Mouse (Mus musculus) hindbrain, embryonic 13.5 days (tissue): ENCODE measurements around the gene Csad. TPM values are rescaled to one million over a fixed set of nuclear protein-coding genes. Genes with fewer than 3 reads are reported as not detected.
A peak's percentile ranks its signal among the peaks of the same experiment; 100 is the strongest.

Experiments
- ATAC-seq: fragments of 200-750 bp; cut with Nextera tagmentation; 2 replicates; pipeline ENCODE4 v1.8.0; 2017; ENCODE audit warnings: moderate TSS enrichment; ENCODE audit not compliant: low FRiP score
- H3K27ac ChIP-seq: fragments of 300-500 bp; sonication (generic); 2 replicates; pipeline ENCODE4 v1.5.1; 2015; ENCODE audit warnings: inconsistent platforms, mild to moderate bottlenecking, moderate library complexity
- H3K27me3 ChIP-seq: fragments of 300-500 bp; sonication (generic); 2 replicates; pipeline ENCODE4 v1.6.1; 2015; ENCODE audit warnings: mild to moderate bottlenecking, inconsistent platforms
- H3K36me3 ChIP-seq: fragments of 300-500 bp; sonication (generic); 2 replicates; pipeline ENCODE4 v1.6.1; 2015; ENCODE audit warnings: mild to moderate bottlenecking, inconsistent platforms
- H3K4me1 ChIP-seq: fragments of 300-500 bp; sonication (generic); replicated peaks from 2 replicates; pipeline ENCODE4 v1.6.1; 2015; ENCODE audit warnings: inconsistent platforms
- H3K4me2 ChIP-seq: fragments of 300-500 bp; sonication (generic); 2 replicates; pipeline ENCODE4 v1.6.1; 2015; ENCODE audit warnings: inconsistent platforms, mild to moderate bottlenecking, moderate library complexity
- H3K4me3 ChIP-seq: fragments of 300-500 bp; sonication (generic); 2 replicates; pipeline ENCODE4 v1.5.1; 2015; ENCODE audit warnings: mild to moderate bottlenecking, inconsistent platforms
- H3K9ac ChIP-seq: fragments of 300-500 bp; sonication (generic); 2 replicates; pipeline ENCODE4 v1.6.1; 2015; ENCODE audit warnings: mild to moderate bottlenecking, inconsistent platforms
- H3K9me3 ChIP-seq: fragments of 300-500 bp; sonication (generic); 2 replicates; pipeline ENCODE4 v1.6.1; 2016; ENCODE audit warnings: inconsistent platforms
- WGBS: fragments of 180-500 bp; shearing (Covaris S2); methylation state at CpG from one replicate; pipeline ENCODE4 v1.1.7; 2015; 5-methylcytosine and 5-hydroxymethylcytosine counted together
- polyA plus RNA-seq: library from polyadenylated mRNA; unstranded; fragments of >200 nt; fragmentation: Nextera tagmentation; extraction: Ambion mirVana; gene quantifications from 2 replicates; pipeline ENCODE4 v1.2.1, GENCODE M21; 2015

Gene Csad
- polyA plus RNA-seq, 1 experiment from 2014 or later = 44.5 TPM

DNA sequence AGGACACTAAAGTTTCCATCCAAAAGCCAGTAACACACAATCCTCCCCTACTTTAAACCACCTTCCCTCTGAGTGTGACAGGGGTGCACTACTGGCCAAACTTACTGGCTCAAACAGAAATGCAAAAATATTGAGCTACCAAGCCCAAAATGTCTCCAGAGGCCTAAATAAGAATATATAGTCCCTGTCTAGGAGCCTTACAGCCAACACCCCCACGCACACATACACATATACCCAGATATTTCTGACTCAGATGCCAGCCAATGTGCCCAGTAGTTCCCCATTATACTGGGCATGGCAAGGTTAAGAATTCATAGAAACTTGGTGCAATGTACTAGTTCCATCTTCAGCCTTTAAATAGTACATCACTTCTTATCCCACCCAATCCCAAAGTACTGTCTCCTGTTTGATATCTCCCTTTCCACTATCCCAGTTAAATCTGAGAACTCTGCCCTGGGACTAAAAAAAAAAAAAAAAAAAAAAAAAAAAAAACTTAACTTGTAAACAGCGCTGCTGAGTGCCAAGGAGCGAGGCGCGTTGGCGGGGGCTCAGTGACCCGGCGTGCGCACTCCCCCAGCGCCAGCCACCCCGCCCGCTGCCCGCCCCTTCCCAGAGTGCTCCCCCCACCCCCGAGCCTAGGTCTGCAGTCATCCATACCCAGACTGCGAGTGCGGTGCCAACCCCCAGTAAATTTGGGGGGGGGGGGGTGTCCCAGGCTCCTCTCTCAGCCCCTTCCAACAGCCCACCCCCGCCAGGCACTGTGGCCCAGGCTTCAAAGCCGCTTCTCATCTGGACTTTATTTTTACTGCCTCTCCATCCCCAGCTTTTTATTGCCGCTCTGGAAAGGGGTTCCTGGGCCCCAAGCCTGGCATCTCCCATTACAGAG, 40.0 kb upstream of the Csad start:
- ATAC-seq = no peak

GRCm38 (mm10) chr15:102243229-102244190, 39.0 kb upstream of the Csad start:
- peak overlapping the region; percentile 36; the same call in 1 of the 2 replicates for H3K9ac ChIP-seq
- H3K27me3 ChIP-seq = peaks cover 84% of the 10 kb centered on the region
- H3K9me3 ChIP-seq = no peaks in the 10 kb centered on the region
- H3K27ac ChIP-seq = 0 out of 2 replicates have a peak overlapping the region, but pooled peaks have one; percentile 8
- 0 out of 2 replicates have a peak overlapping the region, but pooled peaks have one; percentile 7 for H3K4me3 ChIP-seq
- H3K4me2 ChIP-seq = peak overlapping the region; percentile 95
- 13% methylated on average over 22 of the region's 22 CpGs for WGBS
- ATAC-seq = no peak
- no peaks in the 10 kb centered on the region for H3K36me3 ChIP-seq
- peaks cover 49% of the 10 kb centered on the region for H3K4me1 ChIP-seq

More for the DNA sequence above, 40.0 kb upstream of the Csad start:
- Histone ChIP-seq H3K9me3 (no peaks in the 10 kb centered on the region), H3K27me3 (peaks cover 88% of the 10 kb centered on the region), H3K36me3 (no peaks in the 10 kb centered on the region), H3K27ac (0 out of 2 replicates have a peak overlapping the region, but pooled peaks have one; percentile 8), H3K4me2 (peak overlapping the region; percentile 95), H3K9ac (peak overlapping the region; percentile 75; the same call in 1 of the 2 replicates), H3K4me3 (peak overlapping the region; percentile 53), H3K4me1 (peaks cover 54% of the 10 kb centered on the region)
- 10% methylated on average over 19 of the region's 19 CpGs for WGBS

- no peak overlapping the region for H3K4me3 ChIP-seq
- 27% methylated on average over 12 of the region's 12 CpGs for WGBS
- no peak overlapping the region for H3K9ac ChIP-seq
- H3K27ac ChIP-seq = no peak overlapping the region
- H3K4me2 ChIP-seq = no peak overlapping the region
- no peak for ATAC-seq
- peaks cover 42% of the 10 kb centered on the region for H3K4me1 ChIP-seq
- H3K27me3 ChIP-seq = peaks cover 77% of the 10 kb centered on the region
- no peaks in the 10 kb centered on the region for H3K9me3 ChIP-seq
- H3K36me3 ChIP-seq = no peaks in the 10 kb centered on the region
Measured at GRCm38 (mm10) chr15:102242404-102243228, 38.1 kb upstream of the Csad start.

- Histone ChIP-seq H3K4me3 (no peak overlapping the region), H3K27ac (no peak overlapping the region), H3K4me2 (no peak overlapping the region), H3K4me1 (peaks cover 29% of the 10 kb centered on the region), H3K9ac (no peak overlapping the region), H3K36me3 (no peaks in the 10 kb centered on the region), H3K9me3 (no peaks in the 10 kb centered on the region), H3K27me3 (peaks cover 66% of the 10 kb centered on the region)
- WGBS = 86% methylated on average over 4 of the region's 4 CpGs
- no peak for ATAC-seq
Measured at GRCm38 (mm10) chr15:102240607-102241006, 36.1 kb upstream of the Csad start.

DNA sequence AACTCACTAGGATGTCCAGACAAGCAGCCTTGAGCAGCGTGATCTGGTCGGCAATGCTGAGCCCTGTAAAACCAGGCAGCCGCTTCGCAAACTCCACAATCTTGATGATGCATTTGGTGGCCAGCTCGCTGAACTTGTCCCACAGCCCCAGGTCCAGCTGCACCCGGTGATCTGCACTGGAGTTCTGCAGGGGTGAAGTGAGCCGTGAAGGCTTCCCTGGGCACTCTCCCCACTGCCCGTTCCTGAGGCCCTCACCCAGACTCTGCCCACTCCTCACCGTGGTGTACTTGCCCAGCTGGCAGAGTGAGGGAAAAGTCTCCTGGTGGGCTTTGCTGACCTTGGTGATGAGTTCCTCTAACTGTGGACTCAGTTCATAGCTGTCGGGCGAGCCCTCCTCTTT, 35.3 kb upstream of the Csad start:
- H3K4me1 ChIP-seq = peaks cover 27% of the 10 kb centered on the region
- no peak overlapping the region for H3K27ac ChIP-seq
- H3K27me3 ChIP-seq = peaks cover 58% of the 10 kb centered on the region
- no peak overlapping the region for H3K4me2 ChIP-seq
- H3K9me3 ChIP-seq = no peaks in the 10 kb centered on the region
- H3K36me3 ChIP-seq = no peaks in the 10 kb centered on the region
- no peak for ATAC-seq
- H3K4me3 ChIP-seq = no peak overlapping the region
- H3K9ac ChIP-seq = no peak overlapping the region
- 80% methylated on average over 11 of the region's 11 CpGs for WGBS

- peak; percentile 82 for ATAC-seq
- Histone ChIP-seq H3K36me3 (no peaks in the 10 kb centered on the region), H3K9me3 (no peaks in the 10 kb centered on the region), H3K27ac (no peak overlapping the region), H3K9ac (no peak overlapping the region), H3K4me3 (no peak overlapping the region), H3K4me1 (peaks cover 23% of the 10 kb centered on the region), H3K27me3 (peaks cover 52% of the 10 kb centered on the region), H3K4me2 (no peak overlapping the region)
- WGBS = 7% methylated on average over 9 of the region's 9 CpGs
Measured at GRCm38 (mm10) chr15:102239260-102239590, 34.7 kb upstream of the Csad start.

DNA sequence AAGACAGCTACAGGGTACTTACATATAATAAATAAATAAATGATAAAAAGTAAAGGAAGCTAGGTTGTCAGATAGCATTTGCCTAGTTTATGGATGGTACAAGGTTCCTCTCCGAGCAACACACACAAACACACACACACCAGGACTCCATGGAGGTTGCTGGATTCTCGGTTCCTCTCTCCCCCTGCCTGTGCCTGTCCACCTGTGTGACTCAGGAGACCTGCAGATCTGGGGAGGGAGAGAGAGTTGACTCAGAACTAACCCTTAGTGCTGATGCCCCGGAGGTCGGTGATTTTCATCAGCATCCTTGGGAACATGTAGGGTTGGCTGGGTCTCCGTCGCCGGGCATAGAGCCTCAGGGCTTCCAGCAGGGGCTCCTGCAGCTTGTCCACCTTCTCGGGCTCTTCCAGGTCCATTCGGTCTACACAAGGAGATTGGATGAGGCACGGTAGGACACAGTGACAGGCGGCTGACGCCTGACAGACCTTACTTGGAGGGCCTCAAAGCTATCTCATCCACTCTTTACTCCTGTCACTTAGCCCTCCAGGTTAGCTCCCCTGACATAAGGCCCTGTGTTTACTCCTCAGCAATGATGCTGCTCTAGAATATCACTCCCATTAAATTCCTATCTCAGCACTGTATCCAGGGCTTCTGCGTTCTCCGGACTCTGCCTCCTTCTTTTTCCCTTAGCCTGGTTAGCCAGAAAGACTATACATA, 34.2 kb upstream of the Csad start:
- Histone ChIP-seq H3K4me2 (no peak overlapping the region), H3K27ac (no peak overlapping the region), H3K9ac (no peak overlapping the region), H3K4me1 (peaks cover 20% of the 10 kb centered on the region), H3K9me3 (no peaks in the 10 kb centered on the region), H3K4me3 (no peak overlapping the region), H3K36me3 (no peaks in the 10 kb centered on the region), H3K27me3 (peaks cover 47% of the 10 kb centered on the region)
- 88% methylated on average over 14 of the region's 14 CpGs for WGBS
- ATAC-seq = no peak

DNA sequence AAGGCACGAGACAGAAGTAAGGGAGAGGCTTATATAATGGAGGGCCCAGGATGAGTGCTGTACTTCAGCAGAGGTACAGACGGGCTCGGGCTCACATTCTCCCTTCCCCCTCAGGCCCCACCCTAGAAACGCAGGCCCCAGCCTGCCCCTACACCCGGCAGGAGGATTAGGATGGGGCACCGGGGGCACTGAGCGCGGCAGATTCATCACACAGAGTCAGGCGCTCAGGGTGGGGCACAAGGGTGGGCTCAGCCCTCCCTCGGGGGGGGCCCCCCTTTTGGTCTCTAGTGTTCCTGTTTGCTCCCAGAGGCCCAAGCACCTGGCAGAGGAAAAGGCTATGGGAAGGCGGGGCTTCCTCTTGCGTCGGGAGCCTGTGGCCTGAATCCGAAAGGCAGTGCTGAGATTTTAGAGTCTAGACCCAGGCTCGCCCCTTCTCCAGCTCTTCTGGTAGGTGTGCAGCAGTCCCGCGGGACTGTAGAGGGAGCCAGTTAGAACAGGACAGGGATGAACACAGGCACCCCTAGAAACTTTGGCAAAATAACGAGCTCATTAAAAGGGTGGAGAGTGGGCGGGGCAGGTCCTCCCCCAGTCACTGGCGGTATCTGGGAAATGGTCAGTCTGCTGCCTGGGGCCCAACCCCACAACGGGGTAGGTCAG, 31.0 kb upstream of the Csad start:
- Histone ChIP-seq H3K36me3 (no peaks in the 10 kb centered on the region), H3K9me3 (no peaks in the 10 kb centered on the region), H3K4me3 (no peak overlapping the region), H3K9ac (peak overlapping the region; percentile 35; the same call in 1 of the 2 replicates), H3K4me1 (peaks cover 9% of the 10 kb centered on the region), H3K27me3 (peaks cover 15% of the 10 kb centered on the region), H3K27ac (no peak overlapping the region), H3K4me2 (no peak overlapping the region)
- 31% methylated on average over 21 of the region's 21 CpGs for WGBS
- no peak for ATAC-seq

- 0 out of 2 replicates have a peak, but pooled peaks cover 5% of the 10 kb centered on the region for H3K27me3 ChIP-seq
- no peak for ATAC-seq
- no peak overlapping the region for H3K4me3 ChIP-seq
- no peak overlapping the region for H3K4me2 ChIP-seq
- no peak overlapping the region for H3K9ac ChIP-seq
- H3K4me1 ChIP-seq = peaks cover 9% of the 10 kb centered on the region
- no peak overlapping the region for H3K27ac ChIP-seq
- no peaks in the 10 kb centered on the region for H3K9me3 ChIP-seq
- H3K36me3 ChIP-seq = no peaks in the 10 kb centered on the region
- 28% methylated on average over 2 of the region's 2 CpGs for WGBS
Measured at GRCm38 (mm10) chr15:102233896-102234295, 29.4 kb upstream of the Csad start.

GRCm38 (mm10) chr15:102232764-102233163, 28.2 kb upstream of the Csad start:
- 89% methylated on average over 7 of the region's 7 CpGs for WGBS
- H3K9ac ChIP-seq = no peak overlapping the region
- no peak overlapping the region for H3K4me2 ChIP-seq
- no peak overlapping the region for H3K4me3 ChIP-seq
- no peaks in the 10 kb centered on the region for H3K9me3 ChIP-seq
- ATAC-seq = no peak
- peaks cover 9% of the 10 kb centered on the region for H3K4me1 ChIP-seq
- H3K27me3 ChIP-seq = 0 out of 2 replicates have a peak, but pooled peaks cover under 1% of the 10 kb centered on the region
- H3K36me3 ChIP-seq = no peaks in the 10 kb centered on the region
- H3K27ac ChIP-seq = no peak overlapping the region

DNA sequence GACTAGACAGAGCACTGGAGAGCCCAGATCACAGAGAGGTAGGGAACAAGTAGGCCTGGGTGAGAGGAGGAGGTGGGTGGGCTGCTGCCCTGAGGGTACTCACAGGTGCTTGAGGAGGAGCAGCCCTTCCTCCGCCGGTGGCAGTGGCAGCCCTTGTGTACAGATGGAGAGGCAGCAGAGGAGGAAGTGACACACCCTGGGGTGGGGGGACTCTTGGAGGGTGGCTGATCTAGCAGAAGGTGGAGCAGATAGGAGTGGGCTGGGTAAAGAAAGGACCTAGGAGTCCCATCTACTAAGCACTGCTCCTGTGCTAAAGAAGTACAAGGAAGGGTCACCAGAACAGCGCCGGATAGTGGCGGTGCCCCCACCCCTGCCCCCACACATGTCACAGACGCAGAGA, 27.2 kb upstream of the Csad start, which contains the start of gene Itgb7:
TSS of gene Itgb7 (minus strand) at position 197 of the 400 bp plus-strand sequence.
- no peaks in the 10 kb centered on the region for H3K36me3 ChIP-seq
- no peak within 1 kb of the TSS for H3K27ac ChIP-seq
- no peak within 1 kb of the TSS for H3K4me2 ChIP-seq
- 0 out of 2 replicates have a peak, but pooled peaks cover 3% of the 10 kb centered on the region for H3K27me3 ChIP-seq
- peaks cover 9% of the 10 kb centered on the region for H3K4me1 ChIP-seq
- no peak for ATAC-seq
- no peaks in the 10 kb centered on the region for H3K9me3 ChIP-seq
- H3K4me3 ChIP-seq = no peak within 1 kb of the TSS
- WGBS = 47% methylated on average over 6 of the region's 6 CpGs
- H3K9ac ChIP-seq = no peak within 1 kb of the TSS
